Mouse (Mus musculus) cerebellum, postnatal 14 days (tissue): ENCODE measurements at regions not wholly inside any gene's neighbourhood (a gene's known extent, or its start where the extent isn't known, plus 50 kb on each side); places are given as distances from the start of the nearest gene placed in this dataset.
"Not testable (repeated sequence)": the region's sequence is repeated elsewhere in the genome, so short reads cannot be mapped to it uniquely, and the experiment has no call there.

Source experiments
- DNase-seq, 2 experiments: peaks; one replicate each; pipeline ENCODE4 v3.0.0; 2021; ENCODE audit warnings: mixed read lengths in 2 of 2

- DNase-seq, result no peak
Observed at GRCm38 (mm10) chr10:103958183-103958582, 184.6 kb upstream of the Gm21293 start.

DNA sequence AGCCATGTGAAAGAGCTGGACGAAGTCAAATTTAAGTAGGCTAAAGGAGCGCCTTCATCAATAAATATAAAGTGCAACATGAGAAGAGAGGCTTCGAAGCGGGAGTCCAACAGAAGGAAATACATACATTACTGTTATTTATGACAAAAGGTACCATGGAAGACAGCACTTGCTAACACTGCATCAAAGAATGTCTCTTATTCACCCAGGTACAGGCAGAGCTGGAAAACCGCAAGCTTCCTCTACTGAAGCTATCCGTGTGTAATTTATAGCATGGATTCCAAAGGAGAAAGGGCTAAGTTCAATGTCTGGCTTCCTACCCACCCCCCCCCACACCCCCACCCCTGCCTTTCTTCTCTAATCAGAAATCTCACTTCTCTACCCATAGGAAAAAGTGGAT, 166.7 kb upstream of the Gm21293 start:
- DNase-seq, result no peak

GRCm38 (mm10) chr10:103984287-103984956, 158.4 kb upstream of the Gm21293 start:
- DNase-seq, result no peak

DNA sequence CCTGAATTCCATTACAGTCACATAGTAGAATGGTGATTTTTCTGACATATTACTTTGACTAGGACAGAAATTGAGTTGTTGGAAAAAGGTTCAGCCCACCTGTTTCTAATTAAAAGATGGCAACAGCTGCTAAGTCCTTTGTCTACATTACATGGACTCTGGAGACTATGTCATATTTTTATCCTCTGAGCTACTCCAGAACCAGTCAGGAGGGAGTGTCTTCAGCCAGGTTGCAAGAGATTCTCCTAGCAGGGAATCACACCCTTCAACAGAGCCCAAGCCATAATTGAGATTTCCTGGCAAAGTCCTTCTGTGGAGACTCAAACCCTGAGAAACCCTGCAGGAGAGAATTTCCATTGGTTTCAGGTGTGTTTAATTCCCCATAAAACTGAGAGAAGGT, 123.2 kb upstream of the Gm21293 start:
- DNase-seq, result peak in 1 of 2 experiments; percentile 1

GRCm38 (mm10) chr10:104021593-104021992, 121.2 kb upstream of the Gm21293 start:
- no peak for DNase-seq

DNA sequence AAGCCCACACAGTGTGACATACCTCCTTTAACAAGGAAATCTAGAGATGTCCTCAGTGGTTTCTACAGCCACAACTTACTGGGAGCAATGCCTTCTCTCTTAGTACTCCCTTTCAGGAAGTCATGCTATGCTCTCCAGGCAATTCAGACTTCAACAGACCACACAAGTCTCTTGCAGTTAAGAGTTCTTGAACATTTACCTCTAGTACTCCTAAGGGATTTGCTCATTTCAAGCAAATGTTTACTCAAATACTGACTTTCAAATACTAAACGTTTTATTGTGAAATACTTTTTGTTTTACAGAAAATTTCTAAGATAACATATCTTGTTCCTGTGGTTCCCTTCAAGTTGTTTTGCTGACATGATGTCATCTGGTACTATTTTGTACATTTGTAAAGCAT, 114.6 kb upstream of the Gm21293 start:
- no peak for DNase-seq

DNA sequence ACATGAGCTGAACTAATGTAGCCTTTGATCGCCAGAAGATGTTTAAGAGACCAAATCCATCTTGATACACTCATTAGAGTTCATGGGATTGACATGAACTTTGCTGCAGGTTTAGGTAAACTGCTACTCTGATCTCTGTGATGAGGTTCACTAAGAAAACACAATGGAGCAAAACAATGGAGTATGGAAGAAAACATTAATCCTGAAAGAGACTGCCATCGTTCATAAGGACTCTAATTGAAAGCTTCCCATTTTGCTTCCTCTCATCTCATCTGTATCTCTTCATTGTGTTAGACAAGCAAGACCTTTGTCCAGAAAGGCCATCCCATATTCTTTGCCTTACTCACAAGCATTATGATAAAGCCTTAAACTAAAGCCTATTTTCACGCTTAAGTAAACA, 110.0 kb upstream of the Gm21293 start:
- DNase-seq, result no peak

DNA sequence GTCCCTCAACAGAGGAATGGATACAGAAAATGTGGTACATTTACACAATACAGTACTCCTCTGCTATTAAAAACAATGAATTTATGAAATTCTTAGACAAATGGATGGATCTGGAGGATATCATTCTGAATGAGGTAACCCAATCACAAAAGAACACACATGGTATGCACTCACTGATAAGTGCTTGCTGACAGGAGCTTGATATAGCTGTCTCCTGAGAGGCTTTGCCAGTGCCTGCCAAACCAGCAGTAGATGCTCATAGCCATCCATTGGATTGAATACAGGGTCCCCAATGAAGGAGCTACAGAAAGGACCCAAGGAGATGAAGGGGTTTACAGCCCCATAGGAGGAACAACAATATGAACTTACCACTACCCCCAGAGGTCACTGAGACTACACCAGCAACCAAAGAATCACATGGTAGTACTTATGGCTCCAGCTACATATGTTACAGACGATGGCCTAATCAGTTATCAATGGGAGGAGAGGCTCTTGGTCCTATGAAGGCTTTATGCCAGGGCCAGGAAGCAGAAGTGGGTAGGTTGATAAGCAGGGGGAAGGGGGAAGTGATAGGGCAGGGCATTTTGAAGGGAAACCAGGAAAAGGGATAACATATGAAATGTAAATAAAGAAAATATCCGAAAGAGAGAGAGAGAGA, 100.9 kb upstream of the Gm21293 start:
- DNase-seq, result not testable (repeated sequence)

DNA sequence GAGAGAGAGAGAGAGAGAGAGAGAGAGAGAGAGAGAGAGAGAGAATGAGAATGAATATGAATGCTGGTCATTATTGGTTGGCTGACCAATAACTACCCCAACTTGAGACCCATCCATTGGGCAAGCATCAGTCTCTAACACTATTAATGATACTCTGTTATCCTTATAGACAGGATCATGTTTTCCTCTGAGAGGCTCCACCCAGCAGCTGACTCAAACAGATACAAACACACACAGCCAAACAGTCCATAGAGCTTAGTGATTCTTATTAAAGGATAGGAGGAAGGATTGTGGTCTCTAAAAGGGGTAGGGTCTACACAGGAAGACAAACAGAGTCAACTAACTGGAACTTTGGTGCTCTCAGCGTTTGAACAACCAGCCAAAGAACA, 100.4 kb upstream of the Gm21293 start:
- no peak for DNase-seq

GRCm38 (mm10) chr10:104043569-104043968, 99.2 kb upstream of the Gm21293 start:
- DNase-seq, result no peak
